Mouse (Mus musculus): ENCODE measurements around the gene Polg2.
"Not testable (repeated sequence)": the region's sequence is repeated elsewhere in the genome, so short reads cannot be mapped to it uniquely, and the experiment has no call there.

Polg2 gene

GRCm38 (mm10) chr11:106762139-106762799 is 17.1 kb downstream of the Polg2 start:
- peak; percentile 50 for DNase-seq (ENCODE audit: low read depth)

GRCm38 (mm10) chr11:106760511-106760910 is 18.8 kb downstream of the Polg2 start:
- DNase-seq (ENCODE audit: low read depth): no peak

GRCm38 (mm10) chr11:106759028-106759427 is 20.3 kb downstream of the Polg2 start:
- DNase-seq (ENCODE audit: low read depth): no peak

GRCm38 (mm10) chr11:106755583-106755982 is 23.8 kb downstream of the Polg2 start:
- DNase-seq (ENCODE audit: low read depth): no peak

- no peak for DNase-seq (ENCODE audit: low read depth)
Observed at GRCm38 (mm10) chr11:106753314-106753713, 26.0 kb downstream of the Polg2 start.

GRCm38 (mm10) chr11:106752103-106752502 is 27.2 kb downstream of the Polg2 start:
- DNase-seq (ENCODE audit: low read depth): no peak

GRCm38 (mm10) chr11:106751039-106752018 is 28.0 kb downstream of the Polg2 start, which contains the start of gene Milr1:
Gene Milr1 (plus strand): TSS chr11:106751226.
- peak; percentile 52 for DNase-seq (ENCODE audit: low read depth)

- DNase-seq (ENCODE audit: low read depth): no peak
Observed at GRCm38 (mm10) chr11:106750121-106750751, 29.1 kb downstream of the Polg2 start, which contains the start of gene Pecam1. Gene Pecam1 (minus strand): TSS chr11:106750628.

- DNase-seq (ENCODE audit: low read depth): not testable (repeated sequence)
Observed at GRCm38 (mm10) chr11:106749557-106750120, 29.7 kb downstream of the Polg2 start.

GRCm38 (mm10) chr11:106744949-106745348 is 34.4 kb downstream of the Polg2 start:
- DNase-seq (ENCODE audit: low read depth): peak; percentile 34

- peak; percentile 73 for DNase-seq (ENCODE audit: low read depth)
Observed at GRCm38 (mm10) chr11:106742388-106742841, 36.9 kb downstream of the Polg2 start.

- DNase-seq (ENCODE audit: low read depth): no peak
Observed at GRCm38 (mm10) chr11:106741826-106742225, 37.5 kb downstream of the Polg2 start.

- DNase-seq (ENCODE audit: low read depth): peak; percentile 47
Observed at GRCm38 (mm10) chr11:106741232-106741631, 38.1 kb downstream of the Polg2 start.

- DNase-seq (ENCODE audit: low read depth): not testable (repeated sequence)
Observed at GRCm38 (mm10) chr11:106740724-106741123, 38.6 kb downstream of the Polg2 start.

GRCm38 (mm10) chr11:106739116-106739515 is 40.2 kb downstream of the Polg2 start:
- DNase-seq (ENCODE audit: low read depth): no peak

GRCm38 (mm10) chr11:106737178-106737621 is 42.1 kb downstream of the Polg2 start:
- no peak for DNase-seq (ENCODE audit: low read depth)

GRCm38 (mm10) chr11:106736614-106737013 is 42.7 kb downstream of the Polg2 start:
- DNase-seq (ENCODE audit: low read depth): no peak

GRCm38 (mm10) chr11:106730714-106731113 is 48.6 kb downstream of the Polg2 start:
- DNase-seq (ENCODE audit: low read depth): no peak

- no peak for DNase-seq (ENCODE audit: low read depth)
Observed at GRCm38 (mm10) chr11:106729656-106730055, 49.7 kb downstream of the Polg2 start.

- DNase-seq (ENCODE audit: low read depth): no peak
Observed at GRCm38 (mm10) chr11:106728402-106729366, 50.7 kb downstream of the Polg2 start.

GRCm38 (mm10) chr11:106727967-106728366 is 51.4 kb downstream of the Polg2 start:
- no peak for DNase-seq (ENCODE audit: low read depth)

Measured in NIH3T3 (cell line).